Mouse (Mus musculus) bone marrow macrophage, adult 2 months (primary cell): ENCODE data around the gene Lhfpl2. TPM values are rescaled to one million over a fixed set of nuclear protein-coding genes. Genes with fewer than 3 reads are reported as not detected.

Experiments used
- H3K27ac ChIP-seq: 2 replicates; pipeline ENCODE4 v1.5.1; 2012; ENCODE audit warnings: low read depth, low read length; ENCODE audit not compliant: insufficient read depth
- H3K4me1 ChIP-seq: 2 replicates; pipeline ENCODE4 v1.6.1; 2012; ENCODE audit warnings: low read length; ENCODE audit not compliant: control insufficient read depth, insufficient read depth
- H3K4me3 ChIP-seq: 2 replicates; pipeline ENCODE4 v1.5.1; 2012; ENCODE audit warnings: mild to moderate bottlenecking, low read length, moderate library complexity; ENCODE audit not compliant: insufficient read depth
- CTCF ChIP-seq: IDR thresholded peaks from 2 replicates; pipeline ENCODE4 v1.5.1; 2012; ENCODE audit warnings: low read depth, mild to moderate bottlenecking, low read length, moderate library complexity
- POLR2A ChIP-seq: IDR thresholded peaks from 2 replicates; pipeline ENCODE4 v1.6.1; 2012; ENCODE audit warnings: mild to moderate bottlenecking, low read depth, low read length, borderline replicate concordance
- polyA plus RNA-seq: library from polyadenylated mRNA; stranded (reverse); fragments of >200 nt; gene quantifications from 2 replicates; pipeline ENCODE4 v1.2.4, GENCODE M21; 2012; ENCODE audit not compliant: missing spikeins, insufficient read depth, insufficient read length

The Lhfpl2 gene
- polyA plus RNA-seq, 1 experiment = 54.7 TPM

- Histone ChIP-seq H3K4me1 (peaks cover 55% of the 10 kb centered on the region), H3K27ac (peak overlapping the region; percentile 97), H3K4me3 (no peak overlapping the region)
- TF ChIP-seq POLR2A (no peak), CTCF (no peak)
Observed at GRCm38 (mm10) chr13:94172533-94173310, 115.1 kb downstream of the Lhfpl2 start.

DNA sequence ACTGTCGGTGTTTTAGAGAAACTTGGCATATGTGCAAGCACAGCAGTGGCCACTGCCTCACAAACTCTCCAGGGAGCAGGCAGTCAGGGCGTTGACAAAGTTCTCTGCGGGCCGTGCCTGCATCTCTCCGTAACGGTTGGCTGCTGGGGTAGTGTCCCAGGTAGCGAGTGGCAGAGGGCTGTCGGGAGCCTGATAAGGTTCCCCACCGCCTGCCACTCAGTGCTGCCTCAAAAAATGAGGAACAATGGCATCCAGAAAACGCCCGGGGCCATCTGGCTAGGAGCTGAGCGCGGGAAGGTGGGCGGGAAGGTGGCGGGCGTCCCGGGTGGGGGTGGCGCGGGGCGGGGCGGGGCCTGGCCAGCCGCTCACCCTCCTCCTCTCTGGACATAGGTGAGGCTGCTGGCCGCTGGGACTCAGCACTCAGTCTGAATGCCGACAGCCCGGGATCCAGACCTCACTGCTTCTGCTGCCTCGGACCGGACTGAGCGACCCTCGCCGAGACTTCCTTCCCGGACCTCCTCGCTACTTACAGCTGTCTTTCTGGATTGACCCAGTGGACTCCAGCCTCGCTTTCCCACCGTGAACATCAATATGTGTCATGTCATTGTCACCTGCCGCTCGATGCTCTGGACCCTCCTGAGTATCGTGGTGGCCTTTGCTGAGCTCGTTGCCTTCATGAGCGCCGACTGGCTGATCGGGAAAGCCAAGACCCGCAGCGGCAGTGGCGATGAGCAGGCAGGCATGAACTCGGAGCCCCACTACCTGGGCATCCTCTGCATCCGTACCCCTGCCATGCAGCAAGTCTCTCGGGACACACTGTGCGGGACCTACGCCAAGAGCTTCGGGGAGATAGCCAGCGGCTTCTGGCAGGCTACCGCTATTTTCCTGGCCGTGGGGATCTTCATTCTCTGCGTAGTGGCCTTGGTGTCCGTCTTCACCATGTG is 116.3 kb downstream of the Lhfpl2 start:
- Histone ChIP-seq H3K4me3 (peak overlapping the region; percentile 96), H3K27ac (peak overlapping the region; percentile 97), H3K4me1 (peaks cover 55% of the 10 kb centered on the region)
- TF ChIP-seq CTCF (no peak), POLR2A (peak; percentile 83; the same call in 1 of the 2 replicates)

- Histone ChIP-seq H3K4me3 (peak overlapping the region; percentile 96), H3K4me1 (peaks cover 58% of the 10 kb centered on the region), H3K27ac (peak overlapping the region; percentile 92)
- no peak for TF ChIP-seq POLR2A
- TF ChIP-seq CTCF = no peak
Observed at GRCm38 (mm10) chr13:94174577-94175279, 117.1 kb downstream of the Lhfpl2 start.

GRCm38 (mm10) chr13:94175379-94176050 is 117.9 kb downstream of the Lhfpl2 start:
- TF ChIP-seq POLR2A (0 out of 2 replicates have a peak, but pooled peaks have one; percentile 45), CTCF (no peak)
- H3K4me3 ChIP-seq = peak overlapping the region; percentile 96
- H3K27ac ChIP-seq = peak overlapping the region; percentile 92
- peaks cover 54% of the 10 kb centered on the region for H3K4me1 ChIP-seq

DNA sequence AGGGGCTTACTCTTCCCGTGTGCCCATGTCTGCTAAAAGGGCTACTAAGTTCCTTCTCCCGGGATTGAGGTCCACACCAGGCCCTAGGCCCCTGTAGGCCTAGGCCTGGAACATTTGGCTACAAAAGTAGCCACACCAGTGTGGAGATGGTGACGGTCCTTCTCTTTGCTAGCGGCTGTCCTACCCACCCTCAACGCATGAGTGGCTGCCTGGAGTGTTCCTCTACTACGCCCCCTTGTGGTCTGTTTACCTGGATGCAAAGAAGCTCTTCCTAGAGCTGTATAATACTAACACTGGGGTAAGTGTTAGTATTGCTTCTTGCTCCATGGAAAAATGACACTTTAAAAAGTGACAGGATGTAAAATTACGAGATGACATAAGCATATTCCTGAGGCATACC is 119.6 kb downstream of the Lhfpl2 start:
- peak overlapping the region; percentile 96 for H3K4me3 ChIP-seq
- peak; percentile 67 for TF ChIP-seq CTCF
- no peak for TF ChIP-seq POLR2A
- H3K4me1 ChIP-seq = peaks cover 53% of the 10 kb centered on the region
- H3K27ac ChIP-seq = peak overlapping the region; percentile 92

DNA sequence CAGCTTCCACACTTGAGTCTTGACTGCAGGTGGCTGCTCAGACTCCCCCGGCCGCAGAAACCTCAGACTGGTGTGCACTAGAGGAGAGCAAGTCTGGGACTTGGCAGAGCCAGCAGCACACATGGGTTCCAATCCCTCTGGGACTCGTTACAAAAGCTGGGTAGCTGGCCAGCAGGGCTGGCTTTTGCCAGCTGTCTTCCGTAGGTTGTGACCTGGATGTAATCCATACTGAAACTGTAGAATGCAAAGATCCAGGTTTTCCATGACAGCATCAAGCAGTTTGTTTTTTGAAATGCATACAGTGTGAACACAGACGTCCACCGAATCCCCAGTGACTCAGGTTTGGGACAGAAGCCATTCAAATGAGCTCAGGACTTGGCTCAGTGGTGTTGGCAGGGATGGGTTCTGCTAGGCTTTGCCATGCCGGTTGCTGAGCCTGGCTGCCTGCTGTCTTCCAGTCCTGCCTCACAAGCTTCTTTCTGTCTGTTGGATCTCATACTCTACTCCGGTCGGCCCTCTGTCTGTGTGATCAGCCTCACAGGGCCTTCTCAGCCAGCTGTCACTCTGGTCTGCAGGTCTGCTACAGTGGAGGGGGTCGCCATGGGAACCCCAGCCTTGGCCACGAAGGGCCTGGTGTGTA is 120.9 kb downstream of the Lhfpl2 start:
- no peak for TF ChIP-seq CTCF
- TF ChIP-seq POLR2A = no peak
- Histone ChIP-seq H3K4me1 (peaks cover 53% of the 10 kb centered on the region), H3K27ac (no peak overlapping the region), H3K4me3 (peak overlapping the region; percentile 30)

- peaks cover 70% of the 10 kb centered on the region for H3K4me1 ChIP-seq
- no peak overlapping the region for H3K4me3 ChIP-seq
- H3K27ac ChIP-seq = no peak overlapping the region
- TF ChIP-seq POLR2A = no peak
- no peak for TF ChIP-seq CTCF
Observed at GRCm38 (mm10) chr13:94180477-94181420, 123.2 kb downstream of the Lhfpl2 start.

GRCm38 (mm10) chr13:94182026-94182425 is 124.4 kb downstream of the Lhfpl2 start:
- TF ChIP-seq CTCF (no peak), POLR2A (no peak)

More at GRCm38 (mm10) chr13:94182026-94182425, 124.4 kb downstream of the Lhfpl2 start:
- Histone ChIP-seq H3K4me3 (no peak overlapping the region), H3K27ac (no peak overlapping the region), H3K4me1 (peaks cover 82% of the 10 kb centered on the region)
